Mouse (Mus musculus): ENCODE measurements around the gene Csnk1d. TPM values are rescaled to one million over a fixed set of nuclear protein-coding genes. Genes with fewer than 3 reads are reported as not detected.
A peak's percentile ranks its signal among the peaks of the same experiment; 100 is the strongest.

Csnk1d gene
- total RNA-seq, 4 experiments from 2014 or later, result 112 to 116 (median 113) TPM

GRCm38 (mm10) chr11:120954936-120955335 is 36.2 kb downstream of the Csnk1d start:
- no peak for DNase-seq (ENCODE audit: low spot score in 2 of 2)

- no peak for DNase-seq (ENCODE audit: low spot score in 2 of 2)
These were observed 39.1 kb downstream of the Csnk1d start for GRCm38 (mm10) chr11:120951731-120952730.

GRCm38 (mm10) chr11:120951237-120951636 is 39.9 kb downstream of the Csnk1d start:
- DNase-seq (ENCODE audit: low spot score in 2 of 2), result no peak

- DNase-seq (ENCODE audit: low spot score in 2 of 2), result peak; percentile 37 to 73
These were observed 40.6 kb downstream of the Csnk1d start for GRCm38 (mm10) chr11:120950281-120951202.

- DNase-seq (ENCODE audit: low spot score in 2 of 2), result no peak
These were observed 41.3 kb downstream of the Csnk1d start for GRCm38 (mm10) chr11:120949863-120950262.

- no peak for DNase-seq (ENCODE audit: low spot score in 2 of 2)
These were observed 42.0 kb downstream of the Csnk1d start for GRCm38 (mm10) chr11:120948861-120949851.

- no peak for DNase-seq (ENCODE audit: low spot score in 2 of 2)
These were observed 42.8 kb downstream of the Csnk1d start, which contains the start of gene Slc16a3 for GRCm38 (mm10) chr11:120948328-120948727. Gene Slc16a3 (plus strand): TSS chr11:120948480.

- DNase-seq (ENCODE audit: low spot score in 2 of 2), result no peak
These were observed 45.2 kb downstream of the Csnk1d start for GRCm38 (mm10) chr11:120945926-120946325.

- no peak for DNase-seq (ENCODE audit: low spot score in 2 of 2)
These were observed 45.9 kb downstream of the Csnk1d start for GRCm38 (mm10) chr11:120945266-120945665.

- DNase-seq (ENCODE audit: low spot score in 2 of 2), result no peak
These were observed 50.2 kb downstream of the Csnk1d start for GRCm38 (mm10) chr11:120940959-120941358.

- no peak for DNase-seq (ENCODE audit: low spot score in 2 of 2)
These were observed 51.3 kb downstream of the Csnk1d start for GRCm38 (mm10) chr11:120939712-120940341.

GRCm38 (mm10) chr11:120938795-120939194 is 52.3 kb downstream of the Csnk1d start:
- no peak for DNase-seq (ENCODE audit: low spot score in 2 of 2)

- no peak for DNase-seq (ENCODE audit: low spot score in 2 of 2)
These were observed 53.2 kb downstream of the Csnk1d start for GRCm38 (mm10) chr11:120937976-120938375.

GRCm38 (mm10) chr11:120932564-120933398 is 58.3 kb downstream of the Csnk1d start, which contains the start of gene Ccdc57:
Gene Ccdc57 (minus strand): TSS chr11:120932872.
- DNase-seq (ENCODE audit: low spot score in 2 of 2), result peak; percentile 87 to 95

- no peak for DNase-seq (ENCODE audit: low spot score in 2 of 2)
These were observed 59.7 kb downstream of the Csnk1d start for GRCm38 (mm10) chr11:120931479-120931878.

- no peak for DNase-seq (ENCODE audit: low spot score in 2 of 2)
These were observed 62.7 kb downstream of the Csnk1d start for GRCm38 (mm10) chr11:120928468-120928867.

GRCm38 (mm10) chr11:120922528-120922927 is 68.6 kb downstream of the Csnk1d start:
- no peak for DNase-seq (ENCODE audit: low spot score in 2 of 2)

GRCm38 (mm10) chr11:120917756-120918155 is 73.4 kb downstream of the Csnk1d start:
- no peak for DNase-seq (ENCODE audit: low spot score in 2 of 2)

GRCm38 (mm10) chr11:120916477-120916876 is 74.7 kb downstream of the Csnk1d start:
- DNase-seq (ENCODE audit: low spot score in 2 of 2), result no peak
